Mouse (Mus musculus) cerebellum, postnatal 10 days (tissue): ENCODE data around the gene Chp1.
"Not testable (repeated sequence)": the region's sequence is repeated elsewhere in the genome, so short reads cannot be mapped to it uniquely, and the experiment has no call there.

ENCODE experiments used
- DNase-seq, 2 experiments: peaks; one replicate each; pipeline ENCODE4 v3.0.0; 2021; ENCODE audit warnings: mixed read lengths in 2 of 2

The Chp1 gene

GRCm38 (mm10) chr2:119566182-119566855 lies 18.8 kb downstream of the Chp1 start:
- no peak for DNase-seq

- DNase-seq, result no peak
These were observed 25.0 kb downstream of the Chp1 start for GRCm38 (mm10) chr2:119572471-119572870.

DNA sequence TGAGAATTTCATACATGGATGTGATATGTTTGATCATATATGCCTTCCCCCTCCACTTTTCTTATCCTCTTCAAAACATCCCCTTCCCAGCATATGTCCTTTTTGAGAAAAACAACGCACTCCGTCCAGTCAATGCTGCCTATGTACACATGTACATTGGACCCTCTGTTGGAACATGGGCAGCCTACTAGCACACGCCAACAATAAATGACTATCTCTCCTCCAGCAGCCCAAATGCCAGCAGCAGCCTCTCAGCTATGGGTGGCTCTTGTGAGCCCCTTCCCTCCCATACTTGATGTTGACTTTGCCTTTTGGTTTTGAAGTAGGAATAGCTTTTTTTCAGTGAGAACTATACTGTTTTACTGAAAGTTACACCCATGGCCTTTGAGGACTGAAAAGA lies 34.1 kb downstream of the Chp1 start:
- DNase-seq, result no peak

DNA sequence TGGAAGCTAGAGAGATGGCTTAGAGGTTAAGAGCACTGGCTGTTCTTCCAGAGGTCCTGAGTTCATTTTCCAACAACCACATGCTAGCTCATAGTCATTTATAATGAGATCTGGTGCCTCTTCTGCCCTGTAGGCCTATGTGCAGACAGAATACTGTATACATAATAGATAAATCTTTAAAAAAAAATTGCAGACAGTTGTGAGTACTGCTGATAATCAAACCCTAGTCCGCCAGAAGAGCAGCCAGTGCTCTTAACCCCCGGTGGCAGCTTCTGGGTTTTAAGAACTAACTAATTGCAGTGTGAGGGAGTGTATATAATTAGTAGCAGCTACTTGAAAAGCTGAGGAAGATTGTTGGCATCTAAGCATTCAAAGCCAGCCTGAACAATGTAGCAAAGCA lies 35.9 kb downstream of the Chp1 start:
- DNase-seq, result no peak

- DNase-seq, result no peak
These were observed 36.8 kb downstream of the Chp1 start for GRCm38 (mm10) chr2:119584282-119584681.

DNA sequence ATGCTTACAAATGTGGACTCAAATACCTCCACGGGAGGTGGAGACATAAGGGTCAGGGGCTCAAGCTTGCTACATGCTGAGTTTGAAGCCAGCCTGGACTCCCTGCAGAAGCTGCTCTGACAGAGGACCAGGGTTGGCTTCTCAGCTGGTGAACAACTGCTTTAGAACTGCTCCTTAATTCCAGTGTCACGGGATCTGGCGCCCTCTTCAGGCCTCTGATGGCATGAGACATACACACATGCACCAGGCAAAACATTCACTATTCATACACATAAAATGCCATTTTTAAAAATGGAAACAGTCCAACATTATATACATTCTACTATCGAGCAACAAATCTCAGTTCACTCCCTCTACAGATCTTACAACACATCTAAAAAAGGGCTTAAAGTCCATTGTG lies 39.9 kb downstream of the Chp1 start:
- DNase-seq, result peak; percentile 59 to 65

DNA sequence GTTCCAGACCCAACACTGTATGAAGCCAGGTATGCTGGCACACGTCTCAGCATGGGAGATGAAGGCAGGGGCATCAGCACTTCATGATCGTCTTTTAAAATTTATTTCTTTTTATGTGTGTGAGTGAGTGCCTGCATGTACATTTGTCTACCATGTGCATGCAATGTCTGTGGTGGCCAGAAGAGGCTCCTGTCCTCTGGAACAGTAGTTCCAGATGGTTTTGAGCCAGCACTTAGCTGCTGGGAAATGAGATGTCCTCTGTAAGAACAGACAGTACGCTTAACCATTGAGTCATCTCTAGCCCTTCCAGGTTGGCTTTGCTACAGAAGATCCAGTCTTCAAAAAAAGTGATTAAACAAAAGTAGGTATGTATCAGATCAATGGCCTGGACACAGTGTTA lies 43.8 kb downstream of the Chp1 start:
- DNase-seq, result peak; percentile 17 to 19

- DNase-seq, result peak in 1 of 2 experiments; percentile 4
These were observed 46.2 kb downstream of the Chp1 start for GRCm38 (mm10) chr2:119593765-119594112.

DNA sequence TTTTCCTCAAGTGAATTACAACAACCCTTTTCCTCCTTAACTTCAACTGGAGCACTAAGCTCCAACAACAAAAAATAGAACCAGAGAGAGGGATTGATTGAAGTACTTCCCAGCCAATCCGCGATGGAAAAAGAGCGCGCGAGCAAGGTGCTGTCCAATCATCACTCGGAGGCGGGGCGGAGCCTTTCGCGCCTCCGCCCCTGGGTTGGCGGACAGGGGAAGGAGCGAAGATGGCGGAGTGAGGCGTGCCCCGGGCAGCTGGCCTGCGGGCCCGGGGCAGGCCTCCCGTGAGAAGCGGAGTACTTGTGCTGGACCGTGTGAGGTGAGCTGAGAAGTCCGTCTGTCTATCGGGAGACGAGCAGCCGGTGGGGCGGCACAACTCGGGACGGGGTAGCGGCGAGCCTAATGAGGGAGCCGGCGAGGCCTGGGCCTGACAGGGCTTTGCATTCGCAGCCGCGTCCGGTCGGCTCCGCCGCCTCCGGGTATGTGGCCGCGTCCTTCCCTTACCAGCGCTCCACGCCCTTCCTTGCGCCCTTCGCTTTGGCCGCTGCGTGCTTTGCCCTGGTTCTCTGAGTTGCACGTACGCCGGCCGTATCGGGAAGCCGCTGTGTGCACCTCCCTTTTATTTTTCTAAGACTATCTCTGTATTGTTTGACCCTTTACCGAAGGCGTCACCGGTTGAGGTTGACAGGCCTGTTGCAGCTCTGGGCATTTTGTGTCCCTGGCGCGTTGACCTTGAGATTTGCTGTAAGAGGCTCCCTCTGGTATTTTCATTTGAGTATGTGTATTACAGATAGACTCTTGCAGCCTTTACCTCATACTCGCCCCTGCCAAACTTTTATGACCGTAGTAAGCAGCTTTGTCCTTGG lies 46.9 kb downstream of the Chp1 start:
- peak; percentile 99 to 100 for DNase-seq

DNA sequence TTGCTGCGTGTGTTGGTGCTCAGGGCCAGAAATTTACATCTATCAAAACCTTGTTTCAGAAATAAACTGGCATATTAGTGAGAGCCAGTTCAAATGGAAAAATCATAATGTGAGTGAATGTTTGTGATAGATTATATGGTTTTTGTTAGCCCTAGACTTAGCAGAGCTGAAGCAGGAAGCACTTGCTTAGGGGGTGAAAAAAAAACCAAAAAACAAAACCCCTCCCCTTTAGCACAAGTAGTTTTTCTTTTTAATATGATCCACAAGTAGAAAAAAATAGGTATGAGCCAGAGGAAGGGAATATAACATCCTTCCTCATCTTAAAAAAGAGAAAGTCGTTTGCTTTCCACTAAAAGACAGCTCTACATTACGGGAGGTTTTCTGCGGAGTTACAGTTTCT lies 47.8 kb downstream of the Chp1 start:
- no peak for DNase-seq

- DNase-seq, result peak in 1 of 2 experiments; percentile 5
These were observed 49.4 kb downstream of the Chp1 start for GRCm38 (mm10) chr2:119596781-119597330.

- DNase-seq, result no peak
These were observed 53.5 kb downstream of the Chp1 start for GRCm38 (mm10) chr2:119601027-119601426.

- DNase-seq, result peak; percentile 10 to 20
These were observed 54.1 kb downstream of the Chp1 start for GRCm38 (mm10) chr2:119601575-119601974.

- DNase-seq, result no peak
These were observed 55.0 kb downstream of the Chp1 start for GRCm38 (mm10) chr2:119602488-119602887.

DNA sequence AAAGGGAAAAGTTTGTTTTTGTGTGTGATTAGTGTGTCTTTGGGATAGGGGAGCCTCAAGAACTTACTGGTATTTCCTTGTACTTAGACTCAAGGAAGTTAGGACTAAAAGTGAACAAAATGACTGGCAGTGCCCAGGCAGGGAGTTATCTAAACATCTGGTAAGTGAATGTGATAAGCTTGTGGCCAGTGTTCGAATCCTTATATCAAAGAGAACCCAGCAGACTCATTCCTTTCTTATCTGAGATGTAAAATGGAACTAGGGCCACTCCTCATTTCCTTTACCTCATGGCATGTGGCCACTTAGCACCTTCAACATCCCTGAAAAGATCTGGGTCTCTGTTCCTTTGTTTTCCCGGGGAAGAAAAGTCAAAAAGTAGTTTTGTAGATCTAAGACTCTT lies 56.4 kb downstream of the Chp1 start:
- DNase-seq, result no peak

DNA sequence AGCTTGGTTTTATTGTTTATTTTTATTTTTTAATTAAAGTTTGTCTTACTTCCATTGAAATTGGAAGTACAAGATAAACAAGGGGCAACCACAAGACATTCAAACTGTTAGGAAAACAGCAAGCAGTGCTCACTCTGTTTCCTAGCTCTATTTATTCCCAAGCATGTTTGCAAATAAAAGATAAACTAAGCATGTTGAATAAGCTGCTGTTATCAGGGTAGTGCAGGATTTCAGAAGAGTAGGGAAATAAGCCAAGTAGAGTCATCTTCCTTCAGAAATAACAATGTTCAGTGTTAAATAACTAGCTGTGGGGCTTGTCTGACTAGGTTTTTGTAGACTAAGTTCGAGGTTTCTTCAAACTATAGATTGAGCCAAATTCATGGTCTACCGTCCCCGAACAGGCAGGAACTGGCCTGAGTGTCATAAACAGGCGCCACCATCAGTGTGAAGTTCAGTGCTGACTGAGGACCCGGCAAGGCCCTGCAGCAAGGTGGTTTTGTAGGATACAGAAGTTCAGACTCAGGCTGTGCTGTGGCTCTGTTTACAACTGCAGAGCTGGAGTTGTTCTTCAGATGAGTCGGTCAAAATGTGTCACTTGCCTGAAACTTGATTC lies 58.0 kb downstream of the Chp1 start:
- no peak for DNase-seq

DNA sequence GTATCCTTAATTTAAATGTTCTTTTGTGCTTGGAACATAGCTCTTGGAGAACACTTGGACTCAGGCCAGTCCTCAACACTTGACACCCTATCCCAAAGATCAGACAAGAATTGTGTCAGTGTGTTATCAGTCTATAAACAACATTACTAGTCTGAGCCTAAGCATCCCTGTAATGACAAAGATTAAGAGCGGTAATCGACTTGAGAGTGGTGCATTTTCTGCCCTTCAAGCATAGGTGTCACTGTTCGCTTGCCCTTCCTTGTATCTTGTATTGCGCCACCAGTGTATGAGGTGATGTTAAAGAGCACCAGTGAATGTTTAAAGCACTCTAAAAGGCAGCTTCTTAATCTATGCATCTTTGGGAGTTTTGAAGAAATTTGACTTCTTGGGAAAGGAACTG lies 59.5 kb downstream of the Chp1 start:
- DNase-seq, result no peak

DNA sequence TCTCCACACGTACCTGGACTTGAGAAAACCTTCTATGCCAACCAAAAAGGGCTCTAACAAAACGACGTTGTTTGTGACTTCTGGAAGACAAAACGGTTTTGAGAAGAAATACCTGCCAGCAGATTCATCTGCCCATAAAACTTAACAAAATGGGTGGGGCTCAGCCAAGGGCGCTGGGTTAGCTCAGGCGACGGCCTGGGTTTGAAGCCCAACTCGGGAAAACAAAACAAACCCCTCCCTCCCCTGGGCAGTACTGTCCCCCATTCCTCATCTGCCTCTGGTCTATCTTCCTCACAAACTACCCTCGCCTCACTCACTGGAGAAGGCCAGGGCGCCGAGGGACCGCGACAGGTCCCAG lies 70.3 kb downstream of the Chp1 start:
- no peak for DNase-seq

- DNase-seq, result peak; percentile 96
These were observed 70.9 kb downstream of the Chp1 start, which contains the start of the genes Nusap1 and Oip5 for GRCm38 (mm10) chr2:119618199-119618982. Nusap1 (plus strand) TSS chr2:119618298. Oip5 (minus strand) TSS chr2:119618469.

GRCm38 (mm10) chr2:119619002-119619401 lies 71.5 kb downstream of the Chp1 start:
- DNase-seq, result not testable (repeated sequence)

- DNase-seq, result no peak
These were observed 73.8 kb downstream of the Chp1 start for GRCm38 (mm10) chr2:119621302-119621701.
